21 mouse cellular contexts compared by ENCODE assay signal in genomic region chr7:48981013-48981412, GRCm38 (mm10).
DNase-seq lines count a peak whose midpoint lies in the region; ATAC-seq and TF ChIP-seq lines count a peak whose summit lies in the region.
"Had no signal": no experiment of that assay in that cellular context is flagged by ENCODE, and none has a peak within 500 bp of the region (broad histone marks: within the 10 kb centered on the region; RNA-seq: fewer than 3 reads in every experiment).

No protein-coding gene starts in this region.

- no peaks in the 10 kb centered on the region for H3K27me3 ChIP-seq in hindbrain, embryonic 11.5 days (ENCODE audit: control insufficient read depth, insufficient read depth, low read length)
- H3K27me3 ChIP-seq in hindbrain, embryonic 14.5 days (ENCODE audit: control insufficient read depth, insufficient read depth, low read length), result no peaks in the 10 kb centered on the region
- H3K27me3 ChIP-seq in midbrain, embryonic 12.5 days, result peaks cover 22% of the 10 kb centered on the region
- H3K27me3 ChIP-seq in midbrain, embryonic 15.5 days (replicated peaks), result no peaks in the 10 kb centered on the region
- H3K27me3 ChIP-seq in embryonic facial prominence, embryonic 10.5 days (replicated peaks; ENCODE audit: low read depth, poor library complexity, severe bottlenecking), result peaks cover 21% of the 10 kb centered on the region
- H3K27me3 ChIP-seq: intestine, embryonic 15.5 days had no signal

- ATAC-seq in hindbrain, embryonic 11.5 days (ENCODE audit: low FRiP score), result peak; percentile 33; the same call in 1 of the 2 replicates
- ATAC-seq in hindbrain, embryonic 14.5 days (ENCODE audit: low FRiP score), result no peak
- no peak for ATAC-seq in midbrain, embryonic 12.5 days (ENCODE audit: low FRiP score, low read depth)
- no peak for ATAC-seq in midbrain, embryonic 15.5 days (replicated peaks)
- ATAC-seq: CD4-positive, CD25-positive, alpha-beta regulatory T cell, adult 4 months; forebrain, embryonic 16.5 days; intestine, embryonic 15.5 days had no signal

- no peak overlapping the region for H3K9ac ChIP-seq in hindbrain, embryonic 11.5 days (ENCODE audit: low read depth, low read length)
- H3K9ac ChIP-seq in hindbrain, embryonic 14.5 days, result no peak overlapping the region
- H3K9ac ChIP-seq in midbrain, embryonic 12.5 days (replicated peaks), result no peak overlapping the region
- H3K9ac ChIP-seq in midbrain, embryonic 15.5 days, result no peak overlapping the region
- H3K9ac ChIP-seq: embryonic facial prominence, embryonic 13.5 days; forebrain, embryonic 12.5 days; intestine, embryonic 15.5 days had no signal

- H3K4me1 ChIP-seq in hindbrain, embryonic 11.5 days (replicated peaks; ENCODE audit: control insufficient read depth, insufficient read depth, low read length), result peaks cover 18% of the 10 kb centered on the region
- H3K4me1 ChIP-seq in hindbrain, embryonic 14.5 days (replicated peaks; ENCODE audit: control insufficient read depth, insufficient read depth, low read length), result peaks cover 26% of the 10 kb centered on the region; the same call in 1 of the 2 replicates
- H3K4me1 ChIP-seq in midbrain, embryonic 12.5 days, result peaks cover 22% of the 10 kb centered on the region; the same call in 1 of the 2 replicates
- H3K4me1 ChIP-seq in midbrain, embryonic 15.5 days, result peaks cover 35% of the 10 kb centered on the region
- peaks cover 38% of the 10 kb centered on the region for H3K4me1 ChIP-seq in embryonic facial prominence, embryonic 10.5 days
- H3K4me1 ChIP-seq: intestine, embryonic 15.5 days had no signal

- no peaks in the 10 kb centered on the region for H3K9me3 ChIP-seq in hindbrain, embryonic 11.5 days (ENCODE audit: control insufficient read depth, low read length)
- H3K9me3 ChIP-seq in hindbrain, embryonic 14.5 days (ENCODE audit: control insufficient read depth, low read length), result no peaks in the 10 kb centered on the region
- H3K9me3 ChIP-seq in midbrain, embryonic 12.5 days, result no peaks in the 10 kb centered on the region
- H3K9me3 ChIP-seq in midbrain, embryonic 15.5 days, result no peaks in the 10 kb centered on the region
- H3K9me3 ChIP-seq in embryonic facial prominence, embryonic 10.5 days, result no peaks in the 10 kb centered on the region
- H3K9me3 ChIP-seq: embryonic facial prominence, embryonic 13.5 days; forebrain, embryonic 12.5 days; heart, embryonic 10.5 days; intestine, embryonic 15.5 days had no signal

- no peak overlapping the region for H3K4me2 ChIP-seq in hindbrain, embryonic 11.5 days (replicated peaks; ENCODE audit: low read depth, low read length)
- H3K4me2 ChIP-seq in hindbrain, embryonic 14.5 days (replicated peaks), result no peak overlapping the region
- no peak overlapping the region for H3K4me2 ChIP-seq in midbrain, embryonic 12.5 days (replicated peaks)
- H3K4me2 ChIP-seq in midbrain, embryonic 15.5 days, result no peak overlapping the region
- H3K4me2 ChIP-seq: embryonic facial prominence, embryonic 13.5 days; forebrain, embryonic 12.5 days; intestine, embryonic 15.5 days had no signal

- intact Hi-C loops in left cerebral cortex, adult 2 months (cut with DNase I), result no loop called here

- 34% methylated on average over 7 of the region's 7 CpGs for WGBS in hindbrain, embryonic 11.5 days
- 35% methylated on average over 7 of the region's 7 CpGs for WGBS in hindbrain, embryonic 14.5 days
- 52% methylated on average over 7 of the region's 7 CpGs for WGBS in midbrain, embryonic 12.5 days
- WGBS in midbrain, embryonic 15.5 days, result 50% methylated on average over 7 of the region's 7 CpGs
- 45% methylated on average over 7 of the region's 7 CpGs for WGBS in embryonic facial prominence, embryonic 10.5 days

- H3K36me3 ChIP-seq in hindbrain, embryonic 11.5 days (ENCODE audit: control insufficient read depth, insufficient read depth, low read length), result no peaks in the 10 kb centered on the region
- no peaks in the 10 kb centered on the region for H3K36me3 ChIP-seq in hindbrain, embryonic 14.5 days (replicated peaks; ENCODE audit: control insufficient read depth, insufficient read depth)
- H3K36me3 ChIP-seq in midbrain, embryonic 12.5 days, result no peaks in the 10 kb centered on the region
- H3K36me3 ChIP-seq in midbrain, embryonic 15.5 days (replicated peaks), result no peaks in the 10 kb centered on the region
- H3K36me3 ChIP-seq in embryonic facial prominence, embryonic 10.5 days (replicated peaks), result no peaks in the 10 kb centered on the region
- H3K36me3 ChIP-seq: embryonic facial prominence, embryonic 13.5 days; forebrain, embryonic 12.5 days; G1E; heart, embryonic 10.5 days; intestine, embryonic 15.5 days had no signal

- H3K27ac ChIP-seq in hindbrain, embryonic 11.5 days (ENCODE audit: low read depth, low read length), result 0 out of 2 replicates have a peak overlapping the region, but pooled peaks have one; percentile 19
- H3K27ac ChIP-seq in hindbrain, embryonic 14.5 days, result no peak overlapping the region
- 0 out of 2 replicates have a peak overlapping the region, but pooled peaks have one; percentile 1 for H3K27ac ChIP-seq in midbrain, embryonic 12.5 days (replicated peaks)
- no peak overlapping the region for H3K27ac ChIP-seq in midbrain, embryonic 15.5 days
- H3K27ac ChIP-seq in embryonic facial prominence, embryonic 10.5 days (replicated peaks), result 0 out of 2 replicates have a peak overlapping the region, but pooled peaks have one; percentile 10
- no peak overlapping the region for H3K27ac ChIP-seq in left cerebral cortex, adult 2 months
- H3K27ac ChIP-seq: embryonic facial prominence, embryonic 13.5 days; forebrain, embryonic 12.5 days; heart, embryonic 10.5 days; intestine, embryonic 15.5 days had no signal

- DNase-seq in hindbrain, embryonic 11.5 days (ENCODE audit: low spot score), result peak; percentile 70
- DNase-seq in hindbrain, embryonic 14.5 days (ENCODE audit: low spot score), result no peak
- peak; percentile 35 for DNase-seq in embryonic facial prominence, embryonic 10.5 days (ENCODE audit: low spot score)
- DNase-seq in mesoderm, embryonic 11.5 days (ENCODE audit: low read depth, low spot score), result peak; percentile 66
- no peak for DNase-seq in left cerebral cortex, adult 2 months (ENCODE audit: extremely low spot score in 1 of 2, low spot score in 2 of 2)
- DNase-seq: adrenal gland, adult 8-10 months; adrenal gland, postnatal 36 days; cerebellum, adult 8-10 months; gastrocnemius, postnatal 10 days; heart, adult 18-20 months; heart, postnatal 10 days; heart, postnatal 4 days had no signal

- TF ChIP-seq CTCF in left cerebral cortex, adult 2 months (IDR thresholded peaks at IDR 0.05), result no peak

- no peak overlapping the region for H3K4me3 ChIP-seq in hindbrain, embryonic 11.5 days (ENCODE audit: low read depth, low read length)
- H3K4me3 ChIP-seq in hindbrain, embryonic 14.5 days (replicated peaks; ENCODE audit: low read length), result no peak overlapping the region
- no peak overlapping the region for H3K4me3 ChIP-seq in midbrain, embryonic 12.5 days
- H3K4me3 ChIP-seq in midbrain, embryonic 15.5 days, result no peak overlapping the region
- no peak overlapping the region for H3K4me3 ChIP-seq in embryonic facial prominence, embryonic 10.5 days
- H3K4me3 ChIP-seq in left cerebral cortex, adult 2 months, result no peak overlapping the region
- H3K4me3 ChIP-seq: embryonic facial prominence, embryonic 13.5 days; forebrain, embryonic 12.5 days; heart, embryonic 10.5 days; intestine, embryonic 15.5 days had no signal

Comparison
In these comparisons a context has a peak if more than half of its experiments do, and no peak if none do; other contexts are left out.
1. DNase-seq: peak in hindbrain, embryonic 11.5 days (single experiment), embryonic facial prominence, embryonic 10.5 days (single experiment) and mesoderm, embryonic 11.5 days (single experiment); none in hindbrain, embryonic 14.5 days (single experiment) and left cerebral cortex, adult 2 months (0 of 2).
2. H3K27ac ChIP-seq: peak in hindbrain, embryonic 11.5 days (single experiment), midbrain, embryonic 12.5 days (single experiment) and embryonic facial prominence, embryonic 10.5 days (single experiment); none in hindbrain, embryonic 14.5 days (single experiment), midbrain, embryonic 15.5 days (single experiment) and left cerebral cortex, adult 2 months (single experiment).